Mouse (Mus musculus): Measurements from ENCODE around the gene Ppp1r1b. TPM values are rescaled to one million over a fixed set of nuclear protein-coding genes. Genes with fewer than 3 reads are reported as not detected.

Ppp1r1b gene
- total RNA-seq, 2 experiments from 2014 or later, result not detected

- no peak for ATAC-seq (replicated peaks; ENCODE audit: low FRiP score, low TSS enrichment, poor library complexity, severe bottlenecking)
Measured at GRCm38 (mm10) chr11:98385638-98386585, 37.7 kb downstream of the Ppp1r1b start, which contains the start of gene Pnmt. Gene Pnmt, plus strand, starts transcription at chr11:98386450.

GRCm38 (mm10) chr11:98386596-98386995 lies 38.4 kb downstream of the Ppp1r1b start:
- ATAC-seq (replicated peaks; ENCODE audit: low FRiP score, low TSS enrichment, poor library complexity, severe bottlenecking), result no peak

DNA sequence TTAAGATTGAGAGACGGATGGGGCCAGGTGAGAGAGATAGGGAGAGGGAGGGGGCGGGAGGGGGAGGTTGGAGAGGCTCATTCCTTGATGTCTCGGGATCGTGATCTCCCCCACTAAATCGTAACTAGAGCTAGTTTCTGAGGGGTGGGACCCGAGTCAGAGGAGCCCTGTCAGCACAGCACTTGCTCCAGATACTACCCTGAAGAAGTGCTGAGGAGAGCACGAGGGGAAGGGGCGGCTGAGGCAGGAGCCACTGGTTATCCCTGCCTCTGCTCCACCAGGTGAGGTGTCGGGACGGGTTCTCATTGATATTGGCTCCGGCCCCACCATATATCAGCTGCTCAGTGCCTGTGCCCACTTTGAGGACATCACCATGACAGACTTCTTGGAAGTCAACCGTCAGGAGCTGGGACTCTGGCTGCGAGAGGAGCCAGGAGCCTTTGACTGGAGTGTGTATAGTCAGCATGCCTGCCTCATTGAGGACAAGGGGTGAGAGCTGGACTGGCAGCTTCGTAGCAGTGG lies 38.9 kb downstream of the Ppp1r1b start:
- ATAC-seq (replicated peaks; ENCODE audit: low FRiP score, low TSS enrichment, poor library complexity, severe bottlenecking), result no peak

DNA sequence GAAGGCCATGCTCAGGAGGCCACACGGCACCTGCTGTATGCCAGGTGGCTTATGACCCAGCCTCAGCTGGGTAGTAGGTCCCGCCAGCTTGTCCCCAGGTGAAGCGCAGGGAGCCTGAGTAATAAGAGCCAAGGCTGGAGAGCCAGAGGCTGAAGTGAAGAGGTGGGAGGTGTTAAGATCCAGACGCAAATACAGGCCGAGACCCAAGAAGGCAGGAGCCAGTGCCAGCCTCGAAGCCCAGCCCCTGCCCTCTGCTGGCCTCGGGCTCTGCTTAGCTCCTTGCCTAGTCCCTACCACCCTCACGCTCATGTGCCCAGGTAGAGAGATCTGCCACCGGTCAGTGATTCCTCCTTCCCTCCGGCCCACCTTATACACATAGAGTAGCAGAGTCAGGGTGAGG lies 40.1 kb downstream of the Ppp1r1b start:
- no peak for ATAC-seq (replicated peaks; ENCODE audit: low FRiP score, low TSS enrichment, poor library complexity, severe bottlenecking)

- ATAC-seq (replicated peaks; ENCODE audit: low FRiP score, low TSS enrichment, poor library complexity, severe bottlenecking), result no peak
Measured at GRCm38 (mm10) chr11:98389221-98389780, 41.1 kb downstream of the Ppp1r1b start.

DNA sequence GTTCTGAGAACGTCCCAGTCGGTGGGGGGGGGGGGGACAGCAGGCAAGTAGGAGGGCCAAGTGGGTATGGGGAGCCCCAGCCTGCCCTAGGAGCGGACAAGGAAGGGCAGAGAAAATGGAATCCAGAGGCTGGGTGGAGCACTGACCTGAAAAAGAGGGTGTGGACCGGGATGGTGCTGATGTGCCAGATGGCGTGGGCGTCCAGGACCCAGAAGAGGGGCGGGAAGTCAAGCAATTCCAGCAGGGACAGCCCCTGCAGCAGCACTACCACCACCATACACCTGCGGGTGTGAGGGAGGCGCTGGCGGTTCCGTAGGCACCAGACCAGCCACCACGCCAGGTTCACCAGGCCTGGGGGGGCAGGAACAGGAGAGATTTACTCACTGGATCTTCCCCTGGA lies 41.9 kb downstream of the Ppp1r1b start:
- no peak for ATAC-seq (replicated peaks; ENCODE audit: low FRiP score, low TSS enrichment, poor library complexity, severe bottlenecking)

DNA sequence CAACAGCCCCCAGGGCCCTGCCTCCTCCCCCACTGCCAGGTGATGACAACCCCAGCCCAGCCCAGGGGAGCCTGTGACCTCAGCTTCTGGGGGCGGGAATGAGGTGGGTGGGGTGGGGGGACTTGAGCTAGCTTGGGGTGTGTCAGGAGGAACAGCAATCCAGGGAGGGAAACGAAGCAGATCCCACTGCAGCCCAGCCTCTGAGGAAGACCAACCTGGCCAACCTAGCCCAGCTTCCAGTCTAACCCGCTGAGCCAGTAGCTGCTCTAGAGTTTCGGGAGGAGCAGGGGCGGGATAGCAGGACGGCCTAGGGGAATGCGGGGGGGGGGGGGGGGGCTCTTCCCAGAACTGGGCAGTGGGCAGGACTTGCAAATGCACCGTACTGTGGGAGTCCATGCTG lies 43.8 kb downstream of the Ppp1r1b start:
- ATAC-seq (replicated peaks; ENCODE audit: low FRiP score, low TSS enrichment, poor library complexity, severe bottlenecking), result no peak

GRCm38 (mm10) chr11:98392645-98393044 lies 44.4 kb downstream of the Ppp1r1b start:
- peak; percentile 56 for ATAC-seq (replicated peaks; ENCODE audit: low FRiP score, low TSS enrichment, poor library complexity, severe bottlenecking)

DNA sequence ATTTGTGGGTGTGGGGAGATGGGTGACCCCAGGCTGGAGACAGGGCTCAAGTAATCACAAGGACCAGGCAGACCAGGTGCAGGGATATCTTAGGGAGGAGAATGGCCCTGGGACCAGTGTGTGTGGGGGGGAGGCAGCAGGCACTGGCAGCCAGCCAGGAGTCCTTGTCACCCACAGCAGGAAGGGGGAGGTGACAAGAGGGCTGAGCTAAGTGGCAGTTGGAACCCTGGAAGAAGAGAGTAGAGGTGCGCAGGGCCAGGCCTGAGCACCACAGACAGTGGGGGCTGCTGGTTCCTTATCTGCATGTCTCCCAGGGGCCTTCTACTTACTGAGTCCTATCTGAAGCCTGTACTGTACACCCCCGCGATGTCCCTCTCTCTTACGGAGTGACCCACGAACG lies 45.1 kb downstream of the Ppp1r1b start:
- ATAC-seq (replicated peaks; ENCODE audit: low FRiP score, low TSS enrichment, poor library complexity, severe bottlenecking), result peak; percentile 73

DNA sequence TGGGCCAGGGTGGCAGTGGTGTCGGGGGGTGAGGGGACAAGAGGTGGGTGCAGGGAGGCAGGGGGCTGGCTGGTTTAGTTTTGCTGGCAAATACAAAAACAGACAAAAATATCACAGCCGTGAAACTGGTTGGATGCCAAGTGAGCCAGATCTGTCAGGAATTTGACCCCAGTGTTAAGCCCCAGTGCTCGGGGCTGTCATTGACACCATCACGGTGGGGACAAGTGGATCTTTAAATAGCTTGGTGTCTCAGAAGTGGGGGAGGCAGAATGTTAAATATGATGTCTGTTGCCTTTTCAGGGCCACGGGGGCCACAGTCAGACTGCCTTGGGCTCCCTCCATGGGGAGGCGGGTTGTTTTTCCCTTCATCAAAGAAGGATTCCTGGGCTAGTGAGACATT lies 46.1 kb downstream of the Ppp1r1b start:
- ATAC-seq (replicated peaks; ENCODE audit: low FRiP score, low TSS enrichment, poor library complexity, severe bottlenecking), result no peak

DNA sequence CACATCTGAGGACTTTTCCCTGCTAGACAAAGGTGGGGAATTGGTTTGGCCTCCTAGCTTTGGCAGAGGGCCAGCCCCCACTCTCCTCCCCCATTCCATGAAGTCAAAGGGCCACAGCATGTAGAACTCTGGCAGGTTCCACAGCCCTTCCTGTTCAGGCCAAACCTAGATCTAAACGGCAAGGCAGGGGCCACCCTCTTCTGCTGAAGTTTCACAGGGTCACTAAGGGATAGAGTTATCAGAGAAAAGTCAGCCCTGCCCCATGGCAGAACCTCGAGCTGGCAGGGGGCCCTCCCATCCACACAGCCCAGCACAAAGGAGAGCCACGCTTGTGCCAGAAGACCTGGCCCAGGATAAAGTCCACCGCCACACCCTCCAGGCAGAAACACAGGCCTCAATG lies 46.8 kb downstream of the Ppp1r1b start:
- ATAC-seq (replicated peaks; ENCODE audit: low FRiP score, low TSS enrichment, poor library complexity, severe bottlenecking), result peak; percentile 46

GRCm38 (mm10) chr11:98397946-98398345 lies 49.7 kb downstream of the Ppp1r1b start:
- no peak for ATAC-seq (replicated peaks; ENCODE audit: low FRiP score, low TSS enrichment, poor library complexity, severe bottlenecking)

- peak; percentile 89 for ATAC-seq (replicated peaks; ENCODE audit: low FRiP score, low TSS enrichment, poor library complexity, severe bottlenecking)
Measured at GRCm38 (mm10) chr11:98400161-98400726, 52.0 kb downstream of the Ppp1r1b start, which contains the start of gene Pgap3. Gene Pgap3, minus strand, starts transcription at chr11:98400490.

- no peak for ATAC-seq (replicated peaks; ENCODE audit: low FRiP score, low TSS enrichment, poor library complexity, severe bottlenecking)
Measured at GRCm38 (mm10) chr11:98400816-98401215, 52.6 kb downstream of the Ppp1r1b start.

GRCm38 (mm10) chr11:98406621-98407020 lies 58.4 kb downstream of the Ppp1r1b start:
- no peak for ATAC-seq (replicated peaks; ENCODE audit: low FRiP score, low TSS enrichment, poor library complexity, severe bottlenecking)

Other genes with a start within 250 kb of the Ppp1r1b start
- gene Fbxl20, start 198.0 kb upstream of the Ppp1r1b start, total RNA-seq (2014; fragmentation: Nextera tagmentation), result 14.3 and 15.9 TPM in 2 replicates
- gene Fbxl20, start 198.0 kb upstream of the Ppp1r1b start, total RNA-seq (2017), result 7.4 and 11.8 TPM in 2 replicates
- 81.3 and 88.8 TPM in 2 replicates for gene Med1, start 155.1 kb upstream of the Ppp1r1b start, total RNA-seq (2014; fragmentation: Nextera tagmentation)
- 52.9 and 57.0 TPM in 2 replicates for gene Med1, start 155.1 kb upstream of the Ppp1r1b start, total RNA-seq (2017)
- 73.2 and 76.6 TPM in 2 replicates for gene Cdk12, start 145.3 kb upstream of the Ppp1r1b start, total RNA-seq (2014; fragmentation: Nextera tagmentation)
- 56.8 and 65.8 TPM in 2 replicates for gene Cdk12, start 145.3 kb upstream of the Ppp1r1b start, total RNA-seq (2017)
- gene Neurod2, start 18.8 kb upstream of the Ppp1r1b start, total RNA-seq (2014; fragmentation: Nextera tagmentation), result not detected in 2 replicates
- not detected in 2 replicates for gene Neurod2, start 18.8 kb upstream of the Ppp1r1b start, total RNA-seq (2017)
- 11.9 and 28.5 TPM in 2 replicates for gene Stard3, start 10.0 kb downstream of the Ppp1r1b start, total RNA-seq (2014; fragmentation: Nextera tagmentation)
- gene Stard3, start 10.0 kb downstream of the Ppp1r1b start, total RNA-seq (2017), result 10.6 and 18.2 TPM in 2 replicates
- gene Tcap, start 35.4 kb downstream of the Ppp1r1b start, total RNA-seq (2014; fragmentation: Nextera tagmentation), result not detected in 2 replicates
- gene Tcap, start 35.4 kb downstream of the Ppp1r1b start, total RNA-seq (2017), result not detected in 2 replicates
- gene Pnmt, start 38.0 kb downstream of the Ppp1r1b start, total RNA-seq (2014; fragmentation: Nextera tagmentation), result not detected in 2 replicates
- not detected in 2 replicates for gene Pnmt, start 38.0 kb downstream of the Ppp1r1b start, total RNA-seq (2017)
- gene Pgap3, start 52.1 kb downstream of the Ppp1r1b start, total RNA-seq (2014; fragmentation: Nextera tagmentation), result 6.4 and 10.6 TPM in 2 replicates
- gene Pgap3, start 52.1 kb downstream of the Ppp1r1b start, total RNA-seq (2017), result 1.6 and 5.4 TPM in 2 replicates
- not detected in 2 replicates for gene Erbb2, start 64.1 kb downstream of the Ppp1r1b start, total RNA-seq (2014; fragmentation: Nextera tagmentation)
- not detected in 2 replicates for gene Erbb2, start 64.1 kb downstream of the Ppp1r1b start, total RNA-seq (2017)
- gene Mien1, start 90.6 kb downstream of the Ppp1r1b start, total RNA-seq (2014; fragmentation: Nextera tagmentation), result 75.6 and 75.9 TPM in 2 replicates
- gene Mien1, start 90.6 kb downstream of the Ppp1r1b start, total RNA-seq (2017), result 15.7 and 32.3 TPM in 2 replicates
- gene Grb7, start 98.0 kb downstream of the Ppp1r1b start, total RNA-seq (2014; fragmentation: Nextera tagmentation), result 0.82 and 1.7 TPM in 2 replicates
- gene Grb7, start 98.0 kb downstream of the Ppp1r1b start, total RNA-seq (2017), result not detected in 2 replicates
- gene Ikzf3, start 197.6 kb downstream of the Ppp1r1b start, total RNA-seq (2014; fragmentation: Nextera tagmentation), result 3.1 and 12.1 TPM in 2 replicates
- 0.46 and 1.9 TPM in 2 replicates for gene Ikzf3, start 197.6 kb downstream of the Ppp1r1b start, total RNA-seq (2017)
- gene Zpbp2, start 202.7 kb downstream of the Ppp1r1b start, total RNA-seq (2014; fragmentation: Nextera tagmentation), result 5.0 TPM in 1 of 2 replicates, not detected in the other
- 0.99 TPM in 1 of 2 replicates, not detected in the other for gene Zpbp2, start 202.7 kb downstream of the Ppp1r1b start, total RNA-seq (2017)
- gene Ormdl3, start 239.0 kb downstream of the Ppp1r1b start, total RNA-seq (2014; fragmentation: Nextera tagmentation), result 28.3 and 38.6 TPM in 2 replicates
- 20.7 and 21.7 TPM in 2 replicates for gene Ormdl3, start 239.0 kb downstream of the Ppp1r1b start, total RNA-seq (2017)
- not detected in 2 replicates for gene Lrrc3c, start 249.9 kb downstream of the Ppp1r1b start, total RNA-seq (2014; fragmentation: Nextera tagmentation)
- gene Lrrc3c, start 249.9 kb downstream of the Ppp1r1b start, total RNA-seq (2017), result not detected in 2 replicates